Mouse (Mus musculus): Measurements from ENCODE around the gene Rsph9.

Gene Rsph9

GRCm38 (mm10) chr17:46102608-46103159, 41.3 kb downstream of the Rsph9 start:
- peak; percentile 28 for DNase-seq (ENCODE audit: low read depth)

- no peak for DNase-seq (ENCODE audit: low read depth)
These were observed 42.1 kb downstream of the Rsph9 start for GRCm38 (mm10) chr17:46101906-46102305.

- DNase-seq (ENCODE audit: low read depth), result no peak
These were observed 45.5 kb downstream of the Rsph9 start for GRCm38 (mm10) chr17:46098525-46098924.

GRCm38 (mm10) chr17:46091899-46092298, 52.1 kb downstream of the Rsph9 start:
- no peak for DNase-seq (ENCODE audit: low read depth)

GRCm38 (mm10) chr17:46091351-46091750, 52.7 kb downstream of the Rsph9 start:
- DNase-seq (ENCODE audit: low read depth), result no peak

GRCm38 (mm10) chr17:46086341-46086870, 57.6 kb downstream of the Rsph9 start:
- DNase-seq (ENCODE audit: low read depth), result no peak

GRCm38 (mm10) chr17:46084091-46084501, 59.9 kb downstream of the Rsph9 start:
- no peak for DNase-seq (ENCODE audit: low read depth)

- no peak for DNase-seq (ENCODE audit: low read depth)
These were observed 60.6 kb downstream of the Rsph9 start for GRCm38 (mm10) chr17:46083381-46083780.

GRCm38 (mm10) chr17:46081657-46082056, 62.4 kb downstream of the Rsph9 start:
- DNase-seq (ENCODE audit: low read depth), result no peak

GRCm38 (mm10) chr17:46081042-46081441, 63.0 kb downstream of the Rsph9 start:
- DNase-seq (ENCODE audit: low read depth), result no peak

GRCm38 (mm10) chr17:46080388-46080787, 63.6 kb downstream of the Rsph9 start:
- DNase-seq (ENCODE audit: low read depth), result no peak

- DNase-seq (ENCODE audit: low read depth), result no peak
These were observed 65.0 kb downstream of the Rsph9 start for GRCm38 (mm10) chr17:46079037-46079436.

- DNase-seq (ENCODE audit: low read depth), result no peak
These were observed 66.0 kb downstream of the Rsph9 start for GRCm38 (mm10) chr17:46077921-46078534.

GRCm38 (mm10) chr17:46076260-46076551, 67.8 kb downstream of the Rsph9 start:
- no peak for DNase-seq (ENCODE audit: low read depth)

- no peak for DNase-seq (ENCODE audit: low read depth)
These were observed 68.3 kb downstream of the Rsph9 start for GRCm38 (mm10) chr17:46075551-46076259.

- no peak for DNase-seq (ENCODE audit: low read depth)
These were observed 68.9 kb downstream of the Rsph9 start for GRCm38 (mm10) chr17:46075116-46075485.

- no peak for DNase-seq (ENCODE audit: low read depth)
These were observed 69.5 kb downstream of the Rsph9 start for GRCm38 (mm10) chr17:46074398-46075115.

- peak; percentile 90 for DNase-seq (ENCODE audit: low read depth)
These were observed 70.2 kb downstream of the Rsph9 start for GRCm38 (mm10) chr17:46073730-46074301.
